Mouse (Mus musculus) E14TG2a.4 (cell line): ENCODE data around the gene Vmn2r32.
"Not testable (repeated sequence)": the region's sequence is repeated elsewhere in the genome, so short reads cannot be mapped to it uniquely, and the experiment has no call there.

Experiments
- H3K27me3 ChIP-seq: 2 replicates; pipeline ENCODE4 v1.6.1; 2014; ENCODE audit warnings: low read length, control low read depth; ENCODE audit not compliant: insufficient read depth
- H3K36me3 ChIP-seq: 2 replicates; pipeline ENCODE4 v1.6.1; 2014; ENCODE audit warnings: low read length, control low read depth; ENCODE audit not compliant: insufficient read depth
- H3K4me1 ChIP-seq: replicated peaks from 2 replicates; pipeline ENCODE4 v1.6.1; 2014; ENCODE audit warnings: low read depth, low read length, control low read depth
- H3K4me3 ChIP-seq: replicated peaks from 2 replicates; pipeline ENCODE4 v1.5.1; 2014; ENCODE audit warnings: mild to moderate bottlenecking, low read length
- H3K9me3 ChIP-seq: 2 replicates; pipeline ENCODE4 v1.6.1; 2014; ENCODE audit warnings: low read length, control low read depth

The Vmn2r32 gene

DNA sequence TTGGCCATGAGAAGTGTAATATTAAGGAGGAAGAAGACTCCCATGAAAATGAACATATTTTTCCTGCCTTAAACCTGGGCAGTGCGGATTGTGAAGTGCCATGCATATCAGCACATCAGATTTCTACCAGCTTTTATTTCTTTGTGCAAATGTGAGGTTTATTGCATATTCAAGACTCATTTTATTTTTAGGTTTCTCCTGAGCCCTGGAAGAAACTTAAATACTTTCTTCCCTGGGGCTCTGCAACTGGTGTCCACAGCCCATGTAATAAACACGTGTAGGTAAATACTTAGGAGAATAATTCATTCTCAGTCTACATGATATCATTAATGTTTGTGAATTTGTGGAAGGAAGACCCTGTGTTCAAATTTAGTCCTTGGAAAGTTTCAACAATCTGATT is at the start of gene Vmn2r32:
Vmn2r32 (minus strand) TSS at position 101 of the 400 bp plus-strand sequence.
- not testable (repeated sequence) for H3K27me3 ChIP-seq, H3K36me3 ChIP-seq, H3K9me3 ChIP-seq, H3K4me3 ChIP-seq, H3K4me1 ChIP-seq
